Mouse (Mus musculus): Measurements from ENCODE around the gene Ssr1.

Gene Ssr1

DNA sequence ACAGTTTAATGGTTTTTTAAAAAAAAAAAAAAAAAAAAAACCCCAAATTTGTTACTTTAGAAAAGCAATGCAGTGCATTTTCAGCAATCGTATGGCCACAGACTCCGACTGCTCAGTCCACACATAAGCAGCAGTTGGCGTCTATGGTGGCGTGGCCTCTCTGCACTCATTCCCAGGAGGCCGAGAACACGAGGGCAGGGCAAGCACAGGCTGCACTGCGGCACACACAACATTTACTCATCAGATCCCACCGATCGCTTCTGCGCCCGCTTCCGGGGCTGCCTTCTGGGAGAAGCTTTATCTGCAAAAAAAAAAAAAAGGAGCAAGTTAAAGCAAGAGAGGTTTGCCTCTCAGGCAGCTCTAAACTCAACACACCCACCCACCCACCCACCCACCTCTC lies 14.5 kb downstream of the Ssr1 start:
- DNase-seq: no peak

- no peak for DNase-seq
These were observed 19.3 kb downstream of the Ssr1 start for GRCm38 (mm10) chr13:37974731-37975130.

DNA sequence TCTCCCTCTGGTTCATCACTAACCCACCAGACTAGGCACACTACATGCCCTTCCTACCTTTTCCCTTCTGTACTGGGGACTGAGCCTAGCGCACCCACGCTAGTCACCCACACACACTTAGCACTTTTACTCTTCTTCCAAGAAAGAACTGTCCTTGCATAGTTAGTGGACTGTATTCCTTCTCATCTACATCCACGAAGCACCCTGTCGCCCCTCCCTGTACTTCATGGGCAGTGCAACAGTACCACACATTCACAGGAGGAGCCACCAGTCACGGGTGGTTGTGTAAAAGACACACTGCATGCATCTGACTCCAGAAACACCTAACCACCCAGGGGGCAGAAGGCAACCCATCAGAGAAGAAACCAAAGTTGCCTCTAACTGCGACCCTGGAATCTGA lies 20.0 kb downstream of the Ssr1 start:
- no peak for DNase-seq

DNA sequence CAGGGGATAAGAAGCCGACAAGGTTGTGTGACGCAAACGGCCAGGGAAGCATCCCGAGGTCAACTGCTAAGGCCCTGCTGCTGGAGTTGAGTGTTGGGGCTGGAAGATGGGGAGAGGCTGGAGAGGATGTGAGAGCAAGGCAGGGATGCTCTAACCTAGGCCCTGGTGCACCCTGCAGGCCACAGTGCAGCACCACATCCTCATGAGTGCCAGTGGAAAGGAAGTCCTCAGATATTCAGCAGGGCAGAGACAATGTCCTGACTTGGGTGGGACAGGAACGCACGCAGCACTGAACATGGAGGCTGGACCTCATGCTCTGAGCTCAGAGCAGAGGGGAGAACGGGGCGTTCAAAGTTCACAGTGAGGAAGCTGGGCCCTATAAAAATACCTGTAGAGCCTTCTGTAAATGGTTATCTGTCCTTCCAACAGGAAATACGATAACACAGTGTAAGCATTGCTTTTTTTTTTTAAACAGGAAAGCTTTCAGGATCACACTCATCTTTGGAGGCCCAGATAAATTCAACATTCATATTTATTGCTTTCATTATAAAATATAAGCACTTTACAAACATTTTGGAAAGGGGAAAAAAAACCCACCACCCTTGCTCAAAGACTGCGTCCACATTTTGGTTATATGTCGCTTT lies 23.0 kb downstream of the Ssr1 start:
- DNase-seq: no peak

GRCm38 (mm10) chr13:37969988-37970387 lies 24.0 kb downstream of the Ssr1 start:
- no peak for DNase-seq

GRCm38 (mm10) chr13:37969337-37969736 lies 24.7 kb downstream of the Ssr1 start:
- DNase-seq: peak; percentile 78 to 89

DNA sequence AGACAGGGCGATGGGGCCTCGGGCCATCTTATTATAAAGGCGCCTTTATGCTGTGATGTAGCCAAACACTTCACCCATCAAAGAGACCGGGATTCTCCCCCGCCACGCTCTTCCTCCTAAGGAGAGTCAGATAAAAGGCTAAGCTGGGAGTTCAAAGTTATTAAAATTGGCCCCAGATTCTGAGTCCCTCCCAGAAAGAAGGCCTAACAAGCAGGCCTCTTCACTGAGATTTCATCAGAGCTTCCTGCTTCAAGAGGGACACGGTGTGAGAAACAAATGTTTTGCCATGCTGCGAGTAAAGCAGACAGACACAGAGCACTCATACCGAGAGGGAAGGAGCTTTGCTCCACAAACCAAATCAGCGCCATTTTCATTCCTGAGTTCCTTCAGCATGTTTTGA lies 26.5 kb downstream of the Ssr1 start:
- DNase-seq: no peak

GRCm38 (mm10) chr13:37967052-37967437 lies 27.0 kb downstream of the Ssr1 start:
- no peak for DNase-seq

- no peak for DNase-seq
These were observed 27.6 kb downstream of the Ssr1 start for GRCm38 (mm10) chr13:37966256-37967051.

DNA sequence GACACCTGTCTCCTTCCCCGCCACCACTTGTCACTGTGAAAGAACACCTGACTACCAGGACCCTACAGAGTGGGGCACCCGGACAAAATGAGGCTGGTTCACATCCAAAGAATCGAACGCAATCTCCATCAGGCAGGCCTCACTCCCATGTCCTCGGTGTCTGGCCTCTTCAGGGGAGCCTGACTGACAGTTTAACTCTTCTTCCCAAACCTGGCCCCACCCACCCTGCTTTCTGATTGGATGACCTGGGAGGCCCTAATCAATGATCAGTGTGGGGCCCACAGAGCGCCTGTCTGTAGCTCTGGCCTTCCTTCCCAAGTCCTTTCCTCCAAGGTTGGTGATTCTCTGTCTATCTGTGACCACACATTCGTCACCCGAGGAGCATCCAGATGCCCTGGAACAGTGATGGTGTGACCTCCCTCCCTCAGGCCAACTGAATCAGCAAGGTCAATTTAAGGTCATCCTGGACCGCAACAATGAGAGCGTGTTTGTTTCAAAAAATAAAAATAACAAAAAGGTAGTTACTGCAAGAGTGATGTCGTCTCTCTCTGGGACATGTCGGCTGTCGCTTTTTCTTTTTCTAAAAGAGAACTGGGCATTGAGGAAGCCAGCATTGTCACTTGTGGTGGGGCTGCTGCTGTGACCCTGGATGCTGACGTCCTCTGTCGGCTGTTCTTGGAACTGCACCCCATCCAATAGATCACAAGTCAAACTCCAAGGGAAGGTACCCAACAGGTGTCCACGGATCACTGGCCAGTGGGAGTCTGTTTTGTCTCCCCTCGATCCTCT lies 28.7 kb downstream of the Ssr1 start:
- no peak for DNase-seq

GRCm38 (mm10) chr13:37964128-37965087 lies 29.6 kb downstream of the Ssr1 start:
- DNase-seq: no peak

DNA sequence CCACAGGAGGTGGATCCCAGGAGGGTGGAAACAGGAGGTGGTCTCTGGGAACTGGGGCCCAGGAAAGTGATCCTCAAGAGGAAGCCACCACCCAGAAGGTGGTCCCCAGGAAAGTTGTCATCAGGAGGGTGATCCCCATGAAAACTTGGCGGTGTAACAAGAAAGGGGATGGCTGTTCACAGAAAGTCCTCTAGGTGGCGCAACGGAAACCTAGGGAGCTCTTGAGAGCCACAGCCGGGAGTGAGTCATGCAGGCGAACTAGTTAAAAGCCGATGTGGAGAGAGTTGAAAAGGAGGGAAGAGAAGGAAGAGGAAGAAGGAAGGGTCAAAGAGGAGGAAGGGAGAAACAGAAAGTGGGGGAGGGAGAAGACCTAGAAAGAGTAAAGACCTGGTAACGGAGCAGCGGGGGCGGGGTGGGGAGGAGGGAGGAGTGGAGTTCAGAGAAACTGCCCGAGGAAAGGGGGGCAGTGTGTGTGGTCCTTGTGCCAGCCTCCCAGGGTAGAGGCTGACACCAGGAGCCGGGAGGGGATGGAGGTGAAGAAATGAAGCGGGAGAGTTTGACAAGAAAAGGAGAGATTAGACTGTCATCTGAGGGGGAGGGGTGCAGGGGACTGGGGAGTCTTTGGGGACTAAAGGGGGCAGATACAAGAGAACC lies 30.5 kb downstream of the Ssr1 start:
- peak; percentile 67 to 69 for DNase-seq

GRCm38 (mm10) chr13:37962541-37962940 lies 31.5 kb downstream of the Ssr1 start:
- no peak for DNase-seq

DNA sequence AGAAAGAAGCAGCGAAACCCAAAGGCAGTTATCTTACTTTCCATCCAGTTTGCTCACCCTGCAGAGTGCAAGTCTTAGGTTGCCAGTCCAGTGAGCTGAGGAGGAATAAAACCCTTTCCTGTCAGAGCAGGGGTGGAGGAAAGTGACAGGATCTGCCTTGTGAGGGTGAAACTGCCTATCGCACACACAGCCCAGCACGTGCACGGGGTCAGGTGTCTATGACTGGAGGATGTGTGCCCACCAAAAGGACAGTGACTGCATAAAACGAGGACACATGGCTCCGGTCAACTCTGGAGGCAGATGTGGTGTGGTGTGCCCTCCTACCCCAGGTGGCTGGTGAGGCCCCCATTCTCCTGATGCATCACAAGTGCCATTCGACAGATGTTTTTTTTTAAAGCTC lies 34.1 kb downstream of the Ssr1 start:
- no peak for DNase-seq

- no peak for DNase-seq
These were observed 34.6 kb downstream of the Ssr1 start for GRCm38 (mm10) chr13:37959239-37959907.

GRCm38 (mm10) chr13:37958498-37959238 lies 35.3 kb downstream of the Ssr1 start:
- no peak for DNase-seq

DNA sequence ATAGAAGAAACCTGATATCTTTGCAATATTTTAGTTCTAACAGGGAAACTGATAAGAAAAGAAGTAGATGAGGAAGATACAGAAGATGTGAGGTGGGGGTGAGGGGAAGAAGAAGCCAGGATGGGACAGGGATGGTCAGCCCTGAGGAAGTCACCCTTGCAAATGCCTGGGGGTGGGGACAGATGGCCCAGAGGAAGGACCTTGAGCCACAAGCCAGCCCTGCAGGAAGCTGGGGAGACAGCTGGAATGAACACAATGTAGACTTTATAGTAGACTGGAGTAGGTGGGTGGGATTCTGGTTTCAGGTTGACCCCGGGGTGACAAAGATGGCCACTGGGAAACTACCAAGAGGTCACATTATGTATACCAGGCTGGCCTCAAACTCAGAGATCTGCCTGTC lies 39.7 kb downstream of the Ssr1 start:
- DNase-seq: no peak

DNA sequence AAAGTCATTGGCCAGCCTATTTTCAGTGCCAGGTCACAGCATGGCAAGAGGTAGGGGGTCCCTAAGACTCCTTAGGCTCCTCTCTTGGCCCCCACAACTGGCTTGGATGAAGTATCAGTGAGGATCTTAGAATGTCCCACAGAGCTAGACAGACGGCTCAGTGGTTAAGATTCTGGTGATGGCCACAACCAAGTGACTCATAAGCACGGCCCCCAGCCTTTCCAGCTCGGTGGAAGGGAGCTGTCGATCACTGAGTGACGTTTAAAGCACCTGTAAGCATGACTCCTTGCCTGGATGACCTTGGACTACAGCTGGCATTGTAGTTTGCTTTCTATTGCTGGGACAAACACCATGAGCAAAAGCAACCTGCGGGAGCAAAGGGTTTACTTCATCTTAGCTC lies 41.0 kb downstream of the Ssr1 start:
- no peak for DNase-seq

GRCm38 (mm10) chr13:37946734-37947133 lies 47.3 kb downstream of the Ssr1 start:
- DNase-seq: peak; percentile 77 to 83

DNA sequence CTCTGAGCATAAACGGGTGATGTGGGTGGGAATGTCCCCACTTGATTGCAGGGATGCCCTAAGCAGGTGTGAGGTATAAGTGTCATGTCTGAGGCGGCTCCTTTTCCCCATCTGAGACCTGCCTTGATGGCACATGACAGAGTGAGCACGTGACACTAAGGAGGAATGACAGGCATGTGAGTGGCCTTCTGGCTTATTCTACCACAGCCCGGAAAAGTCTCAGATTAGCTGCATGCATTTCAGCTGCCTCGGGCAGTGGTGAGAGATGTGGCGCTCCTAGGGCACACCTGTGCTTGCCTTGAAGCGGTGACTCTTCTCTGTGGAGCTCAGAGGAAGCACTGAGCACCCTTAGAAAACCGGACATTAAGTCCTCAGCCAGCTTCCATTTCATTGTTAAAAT lies 48.6 kb downstream of the Ssr1 start:
- no peak for DNase-seq

DNA sequence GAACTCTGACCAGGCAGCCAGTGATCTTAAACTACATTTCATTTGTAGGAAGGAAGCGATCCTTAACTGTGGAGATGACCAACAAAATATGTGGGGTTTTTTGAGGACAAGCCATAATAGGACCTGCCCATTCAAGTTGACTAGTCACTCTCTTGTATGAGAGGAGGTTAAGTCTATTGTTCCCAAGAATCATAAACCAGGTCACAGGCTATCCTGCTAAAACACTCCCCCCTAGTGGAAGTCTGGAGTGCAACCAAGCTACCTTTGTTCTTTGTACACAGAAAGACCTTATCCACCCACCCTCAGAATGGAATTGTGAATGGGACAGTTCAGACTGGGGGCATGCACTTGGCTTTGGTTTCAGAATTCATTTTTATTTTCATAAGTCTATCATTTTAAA lies 49.7 kb downstream of the Ssr1 start:
- DNase-seq: peak; percentile 36 to 46

Data from thymus, postnatal 36 days (tissue).